Comparison of ENCODE assay signal across 19 mouse cellular contexts in the genomic region with DNA sequence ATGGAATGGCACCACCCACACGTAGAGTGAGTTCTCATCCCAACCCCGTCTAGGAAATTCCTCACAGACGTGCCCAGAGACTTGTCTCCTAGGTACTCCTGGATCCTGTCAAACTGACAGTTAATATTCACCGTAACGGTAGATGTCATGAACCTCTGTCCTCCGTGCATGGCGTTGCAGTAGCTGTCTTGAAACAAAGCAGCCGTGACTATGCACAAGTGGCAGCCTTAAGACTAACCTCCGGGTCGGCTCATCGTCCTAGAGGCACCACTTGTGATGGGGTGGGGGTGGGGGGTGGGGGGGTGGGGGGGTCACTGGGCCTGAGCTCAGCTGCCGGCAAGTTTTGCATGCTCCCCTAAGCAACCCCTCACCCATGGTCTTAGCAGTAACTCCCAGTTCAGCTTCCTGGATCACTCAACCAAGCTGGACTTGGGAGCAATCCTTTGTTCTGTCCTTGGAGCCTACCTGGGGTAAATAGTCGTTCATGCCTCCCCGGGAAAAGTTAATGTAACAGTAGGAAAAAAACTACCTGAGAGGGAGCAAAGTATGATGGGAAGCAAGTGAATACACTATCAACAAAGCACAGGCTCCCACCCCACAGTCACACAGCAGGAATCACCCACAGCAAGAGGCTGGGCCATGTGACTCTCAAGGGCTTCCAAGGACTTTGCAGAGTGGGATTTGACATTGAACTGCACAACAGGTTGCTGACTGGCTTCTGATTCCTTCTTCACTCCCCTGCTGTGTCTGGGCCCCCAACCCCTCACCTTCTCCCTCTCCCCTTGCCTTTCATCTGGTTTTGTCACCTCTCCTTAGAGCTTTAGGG.
DNase-seq lines count a peak whose midpoint lies in the region; ATAC-seq and TF ChIP-seq lines count a peak whose summit lies in the region.
"Had no signal": no experiment of that assay in that cellular context is flagged by ENCODE, and none has a peak within 500 bp of the region (broad histone marks: within the 10 kb centered on the region; RNA-seq: fewer than 3 reads in every experiment).

No protein-coding gene starts in this region.

- 44% methylated on average over 14 of the region's 14 CpGs for WGBS in hindbrain, embryonic 10.5 days
- WGBS in hindbrain, embryonic 14.5 days: 44% methylated on average over 14 of the region's 14 CpGs
- 54% methylated on average over 14 of the region's 14 CpGs for WGBS in midbrain, embryonic 13.5 days
- 35% methylated on average over 14 of the region's 14 CpGs for WGBS in midbrain, postnatal 0 days

- H3K4me2 ChIP-seq in hindbrain, embryonic 14.5 days (replicated peaks): no peak overlapping the region
- H3K4me2 ChIP-seq in midbrain, embryonic 13.5 days (replicated peaks): no peak overlapping the region
- no peak overlapping the region for H3K4me2 ChIP-seq in midbrain, postnatal 0 days (ENCODE audit: low read depth, low read length, poor library complexity, severe bottlenecking)
- H3K4me2 ChIP-seq: embryonic facial prominence, embryonic 13.5 days; intestine, embryonic 15.5 days; liver, embryonic 12.5 days had no signal

- no peak overlapping the region for H3K4me3 ChIP-seq in hindbrain, embryonic 10.5 days
- no peak overlapping the region for H3K4me3 ChIP-seq in hindbrain, embryonic 14.5 days (replicated peaks; ENCODE audit: low read length)
- no peak overlapping the region for H3K4me3 ChIP-seq in midbrain, embryonic 13.5 days (replicated peaks)
- H3K4me3 ChIP-seq in midbrain, postnatal 0 days (ENCODE audit: low read depth, low read length): no peak overlapping the region
- H3K4me3 ChIP-seq: embryonic facial prominence, embryonic 13.5 days; heart, embryonic 10.5 days; intestine, embryonic 15.5 days; liver, embryonic 12.5 days; myocyte had no signal

- H3K9me3 ChIP-seq in hindbrain, embryonic 10.5 days: no peaks in the 10 kb centered on the region
- H3K9me3 ChIP-seq in hindbrain, embryonic 14.5 days (ENCODE audit: control insufficient read depth, low read length): no peaks in the 10 kb centered on the region
- H3K9me3 ChIP-seq in midbrain, embryonic 13.5 days: no peaks in the 10 kb centered on the region
- no peaks in the 10 kb centered on the region for H3K9me3 ChIP-seq in midbrain, postnatal 0 days (ENCODE audit: low read length)
- H3K9me3 ChIP-seq: embryonic facial prominence, embryonic 13.5 days; heart, embryonic 10.5 days; intestine, embryonic 15.5 days; liver, embryonic 12.5 days had no signal

- no peak for ATAC-seq in hindbrain, embryonic 14.5 days (ENCODE audit: low FRiP score)
- ATAC-seq in midbrain, embryonic 13.5 days: 0 out of 2 replicates have a peak, but pooled peaks have one; percentile 24
- ATAC-seq in midbrain, postnatal 0 days (ENCODE audit: low FRiP score): no peak
- peak; percentile 25; the same call in 1 of the 2 replicates for ATAC-seq in granulocyte monocyte progenitor cell, adult 5-6 weeks (replicated peaks; ENCODE audit: poor library complexity, severe bottlenecking)
- ATAC-seq: activated CD4-positive, CD25-positive, alpha-beta regulatory T cell, adult 4 months; intestine, embryonic 15.5 days; liver, embryonic 12.5 days; lung, postnatal 0 days had no signal

- no peak overlapping the region for H3K9ac ChIP-seq in hindbrain, embryonic 14.5 days
- no peak overlapping the region for H3K9ac ChIP-seq in midbrain, embryonic 13.5 days (replicated peaks)
- no peak overlapping the region for H3K9ac ChIP-seq in midbrain, postnatal 0 days (replicated peaks; ENCODE audit: low read length, poor library complexity, severe bottlenecking)
- H3K9ac ChIP-seq: embryonic facial prominence, embryonic 13.5 days; intestine, embryonic 15.5 days; liver, embryonic 12.5 days had no signal

- peak overlapping the region; percentile 68 for H3K27ac ChIP-seq in hindbrain, embryonic 10.5 days
- no peak overlapping the region for H3K27ac ChIP-seq in hindbrain, embryonic 14.5 days
- H3K27ac ChIP-seq in midbrain, embryonic 13.5 days: no peak overlapping the region
- no peak overlapping the region for H3K27ac ChIP-seq in midbrain, postnatal 0 days (ENCODE audit: low read depth, low read length)
- H3K27ac ChIP-seq: embryonic facial prominence, embryonic 13.5 days; heart, embryonic 10.5 days; intestine, embryonic 15.5 days; liver, embryonic 12.5 days had no signal

- DNase-seq in hindbrain, embryonic 10.5 days (ENCODE audit: low spot score): peak; percentile 14
- DNase-seq in hindbrain, embryonic 14.5 days (ENCODE audit: low spot score): no peak
- DNase-seq in midbrain, postnatal 0 days (ENCODE audit: low spot score): no peak
- no peak for DNase-seq in spleen, postnatal 10 days (ENCODE audit: low spot score in 2 of 2)
- DNase-seq in layer of hippocampus, adult 9-11 months: no peak
- DNase-seq in heart, adult 8-10 months (ENCODE audit: low spot score): no peak
- DNase-seq: B cell, adult 2 months; cerebellum, postnatal 10 days; gastrocnemius, postnatal 14 days; thymus, postnatal 4 days had no signal

- peaks cover 36% of the 10 kb centered on the region for H3K4me1 ChIP-seq in hindbrain, embryonic 10.5 days (replicated peaks)
- H3K4me1 ChIP-seq in hindbrain, embryonic 14.5 days (replicated peaks; ENCODE audit: control insufficient read depth, insufficient read depth, low read length): no peaks in the 10 kb centered on the region
- H3K4me1 ChIP-seq in midbrain, embryonic 13.5 days (replicated peaks): no peaks in the 10 kb centered on the region; the same call in 1 of the 2 replicates
- H3K4me1 ChIP-seq in midbrain, postnatal 0 days (ENCODE audit: insufficient read depth, low read length): no peaks in the 10 kb centered on the region
- H3K4me1 ChIP-seq: embryonic facial prominence, embryonic 13.5 days; intestine, embryonic 15.5 days; liver, embryonic 12.5 days had no signal

- H3K36me3 ChIP-seq in hindbrain, embryonic 10.5 days: no peaks in the 10 kb centered on the region
- H3K36me3 ChIP-seq in hindbrain, embryonic 14.5 days (replicated peaks; ENCODE audit: control insufficient read depth, insufficient read depth): no peaks in the 10 kb centered on the region
- H3K36me3 ChIP-seq in midbrain, embryonic 13.5 days: no peaks in the 10 kb centered on the region
- no peaks in the 10 kb centered on the region for H3K36me3 ChIP-seq in midbrain, postnatal 0 days (ENCODE audit: insufficient read depth, low read length)
- H3K36me3 ChIP-seq: embryonic facial prominence, embryonic 13.5 days; heart, embryonic 10.5 days; intestine, embryonic 15.5 days; liver, embryonic 12.5 days had no signal

- TF ChIP-seq CTCF in midbrain, postnatal 0 days (IDR thresholded peaks at IDR 0.05): no peak

- H3K27me3 ChIP-seq in hindbrain, embryonic 10.5 days (ENCODE audit: insufficient read depth, poor library complexity, severe bottlenecking): peaks cover 4% of the 10 kb centered on the region; the same call in 1 of the 2 replicates
- H3K27me3 ChIP-seq in hindbrain, embryonic 14.5 days (ENCODE audit: control insufficient read depth, insufficient read depth, low read length): no peaks in the 10 kb centered on the region
- H3K27me3 ChIP-seq in midbrain, embryonic 13.5 days: 0 out of 2 replicates have a peak, but pooled peaks cover 8% of the 10 kb centered on the region
- no peaks in the 10 kb centered on the region for H3K27me3 ChIP-seq in midbrain, postnatal 0 days (ENCODE audit: insufficient read depth, low read length)
- H3K27me3 ChIP-seq: embryonic facial prominence, embryonic 13.5 days; intestine, embryonic 15.5 days; liver, embryonic 12.5 days had no signal

Comparison
In these comparisons a context has a peak if more than half of its experiments do, and no peak if none do; other contexts are left out.
1. ATAC-seq: peak in midbrain, embryonic 13.5 days (single experiment) and granulocyte monocyte progenitor cell, adult 5-6 weeks (single experiment); none in hindbrain, embryonic 14.5 days (single experiment) and midbrain, postnatal 0 days (single experiment).